8 mouse cellular contexts compared by ENCODE assay signal in genomic region chr6:95116946-95117345, GRCm38 (mm10). TPM values are rescaled to one million over a fixed set of nuclear protein-coding genes. Genes with fewer than 3 reads are reported as not detected.
DNase-seq lines count a peak whose midpoint lies in the region; ATAC-seq and TF ChIP-seq lines count a peak whose summit lies in the region.

Gene Kbtbd8, plus strand, starts transcription at chr6:95117240.

- intact Hi-C loops in left cerebral cortex, postnatal 4 days (cut with DNase I): no loop called here

- H3K4me1 ChIP-seq in ES-Bruce4 (ENCODE audit: control insufficient read depth, insufficient read depth, low read length): no peaks in the 10 kb centered on the region
- H3K4me1 ChIP-seq in hindbrain, embryonic 11.5 days (replicated peaks; ENCODE audit: control insufficient read depth, insufficient read depth, low read length): no peaks in the 10 kb centered on the region
- peaks cover 28% of the 10 kb centered on the region for H3K4me1 ChIP-seq in liver, embryonic 13.5 days (replicated peaks)

- H3K36me3 ChIP-seq in ES-Bruce4 (ENCODE audit: control insufficient read depth, insufficient read depth, low read length, poor library complexity, severe bottlenecking) (peaks cover 4% of the 10 kb centered on the region), myocyte (ENCODE audit: control insufficient read depth, insufficient read depth) (no peaks in the 10 kb centered on the region)
- no peaks in the 10 kb centered on the region for H3K36me3 ChIP-seq in hindbrain, embryonic 11.5 days (ENCODE audit: control insufficient read depth, insufficient read depth, low read length)
- H3K36me3 ChIP-seq in liver, embryonic 13.5 days: peaks cover 14% of the 10 kb centered on the region

- TF ChIP-seq CTCF in ES-Bruce4 (IDR thresholded peaks at IDR 0.05; ENCODE audit: low read depth, low read length): no peak

- no peaks in the 10 kb centered on the region for H3K27me3 ChIP-seq in ES-Bruce4 (ENCODE audit: control insufficient read depth, insufficient read depth, low read length, poor library complexity, severe bottlenecking)
- H3K27me3 ChIP-seq in hindbrain, embryonic 11.5 days (ENCODE audit: control insufficient read depth, insufficient read depth, low read length): no peaks in the 10 kb centered on the region
- H3K27me3 ChIP-seq in liver, embryonic 13.5 days: no peaks in the 10 kb centered on the region
- no peaks in the 10 kb centered on the region for H3K27me3 ChIP-seq in myocyte (ENCODE audit: control insufficient read depth, insufficient read depth, insufficient read length)

- TF ChIP-seq EP300 in ES-Bruce4 (IDR thresholded peaks at IDR 0.05; ENCODE audit: insufficient read depth, low read depth, low read length): no peak

- H3K9ac ChIP-seq in ES-Bruce4 (ENCODE audit: low read depth, poor library complexity, severe bottlenecking): peak within 1 kb of the TSS; percentile 99
- peak within 1 kb of the TSS; percentile 75 for H3K9ac ChIP-seq in hindbrain, embryonic 11.5 days (ENCODE audit: low read depth, low read length)
- H3K9ac ChIP-seq in liver, embryonic 13.5 days: peak within 1 kb of the TSS; percentile 86

- ATAC-seq in common myeloid progenitor, adult 5-6 weeks (replicated peaks; ENCODE audit: low read depth, poor library complexity, severe bottlenecking): 0 out of 2 replicates have a peak, but pooled peaks have one; percentile 6
- ATAC-seq in hindbrain, embryonic 11.5 days (ENCODE audit: low FRiP score): peak; percentile 1; the same call in 1 of the 2 replicates
- no peak for ATAC-seq in liver, embryonic 13.5 days (ENCODE audit: low read depth)

- WGBS in hindbrain, embryonic 11.5 days: 32% methylated on average over 13 of the region's 13 CpGs
- WGBS in liver, embryonic 13.5 days (ENCODE audit: insufficient replicate concordance): 25% methylated on average over 13 of the region's 13 CpGs

- peak within 1 kb of the TSS; percentile 47 for H3ac ChIP-seq in myocyte (ENCODE audit: control insufficient read depth, insufficient read length)

- peak within 1 kb of the TSS; percentile 50 for H3K4me2 ChIP-seq in hindbrain, embryonic 11.5 days (replicated peaks; ENCODE audit: low read depth, low read length)
- H3K4me2 ChIP-seq in liver, embryonic 13.5 days: peak within 1 kb of the TSS; percentile 84
- H3K4me2 ChIP-seq in myocyte (ENCODE audit: low read depth): peak within 1 kb of the TSS; percentile 93

- no peak for TF ChIP-seq POLR2A in ES-Bruce4 (IDR thresholded peaks at IDR 0.05; ENCODE audit: insufficient read depth, low read length)
- no peak for TF ChIP-seq POLR2A in myocyte (IDR thresholded peaks at IDR 0.05; ENCODE audit: insufficient read length, low read depth)

- H3K4me3 ChIP-seq in ES-Bruce4 (ENCODE audit: low read depth, low read length) (peak within 1 kb of the TSS; percentile 93), myocyte (peak within 1 kb of the TSS; percentile 26)
- H3K4me3 ChIP-seq in hindbrain, embryonic 11.5 days (ENCODE audit: low read depth, low read length): peak within 1 kb of the TSS; percentile 73
- H3K4me3 ChIP-seq in liver, embryonic 13.5 days (replicated peaks): peak within 1 kb of the TSS; percentile 89

- H3K9me3 ChIP-seq in ES-Bruce4 (replicated peaks; ENCODE audit: control insufficient read depth, insufficient read depth, low read length, poor library complexity, severe bottlenecking): no peaks in the 10 kb centered on the region
- H3K9me3 ChIP-seq in hindbrain, embryonic 11.5 days (ENCODE audit: control insufficient read depth, low read length): no peaks in the 10 kb centered on the region
- no peaks in the 10 kb centered on the region for H3K9me3 ChIP-seq in liver, embryonic 13.5 days (replicated peaks)

- no peaks in the 10 kb centered on the region for H3K79me2 ChIP-seq in myocyte (ENCODE audit: control insufficient read depth, insufficient read depth)

- DNase-seq in cerebellum, adult 11-12 months: peak; percentile 64
- DNase-seq in cerebellum, adult 8-10 months: no peak
- DNase-seq in hindbrain, embryonic 11.5 days (ENCODE audit: low spot score): peak; percentile 10
- DNase-seq in liver, embryonic 13.5 days: peak; percentile 3
- DNase-seq in left cerebral cortex, postnatal 4 days: no peak

- H3K27ac ChIP-seq in ES-Bruce4 (ENCODE audit: insufficient read depth, low read length): no peak within 1 kb of the TSS
- H3K27ac ChIP-seq in hindbrain, embryonic 11.5 days (ENCODE audit: low read depth, low read length): peak within 1 kb of the TSS; percentile 76; the same call in 1 of the 2 replicates
- H3K27ac ChIP-seq in liver, embryonic 13.5 days: peak within 1 kb of the TSS; percentile 71

TF ChIP-seq in myocyte, 11 proteins besides CTCF, POLR2A, EP300 and RAD21:
- TF ChIP-seq TCF12 (IDR thresholded peaks at IDR 0.05; ENCODE audit: insufficient read depth, poor library complexity, severe bottlenecking) (no peak), POLR2AphosphoS2 (IDR thresholded peaks at IDR 0.05; ENCODE audit: insufficient read length, low read depth) (no peak), CEBPB (IDR thresholded peaks at IDR 0.05; ENCODE audit: insufficient read depth, poor library complexity, severe bottlenecking) (no peak), MYOG (IDR thresholded peaks at IDR 0.05; ENCODE audit: control insufficient read depth in 1 of 3, insufficient read depth in 1 of 3, insufficient read length in 2 of 3, low read depth in 2 of 3) (no peak), REST (IDR thresholded peaks at IDR 0.05; ENCODE audit: insufficient read depth, insufficient read length) (no peak), SRF (IDR thresholded peaks at IDR 0.05; ENCODE audit: control insufficient read depth, insufficient read length, low read depth) (no peak), E2F4 (IDR thresholded peaks at IDR 0.05; ENCODE audit: insufficient read depth) (no peak), TCF3 (IDR thresholded peaks at IDR 0.05; ENCODE audit: insufficient read length, low read depth) (no peak), MYOD1 (IDR thresholded peaks at IDR 0.05; ENCODE audit: control insufficient read depth in 1 of 3, insufficient read length in 2 of 3, low read depth in 2 of 3) (no peak), USF1 (IDR thresholded peaks at IDR 0.05; ENCODE audit: low read depth) (no peak), MAX (IDR thresholded peaks at IDR 0.05; ENCODE audit: low read depth) (no peak)

RNA-seq across cellular contexts. Expression of gene Kbtbd8, which starts in this region (rescaled TPM):
- polyA plus RNA-seq in ES-Bruce4 (2011; ENCODE audit: insufficient read depth, insufficient read length, low read depth, missing spikeins): 25.1 and 26.6 TPM in 2 replicates
- 6.9 and 9.3 TPM in 2 replicates for total RNA-seq in common myeloid progenitor, adult 5-6 weeks (2017)
- 8.1 and 9.0 TPM in 2 replicates for polyA plus RNA-seq in hindbrain, embryonic 11.5 days (2014; fragmentation: Nextera tagmentation; extraction: Ambion mirVana)
- polyA plus RNA-seq in liver, embryonic 13.5 days (2015; fragmentation: Nextera tagmentation; extraction: Ambion mirVana): 4.7 and 7.0 TPM in 2 replicates
- 0.20 TPM for polyA plus RNA-seq in myocyte (2012; fragmentation: generic; extraction: Trizol)
- 10 to 100 TPM in 1 of 2 experiments, 1 to 10 TPM in 1; 8.0 to 10.5 TPM for total RNA-seq in left cerebral cortex, postnatal 4 days (2021)

Comparison
In these comparisons a context has a peak if more than half of its experiments do, and no peak if none do; other contexts are left out.
1. DNase-seq: peak in cerebellum, adult 11-12 months (single experiment), hindbrain, embryonic 11.5 days (single experiment) and liver, embryonic 13.5 days (single experiment); none in cerebellum, adult 8-10 months (single experiment) and left cerebral cortex, postnatal 4 days (single experiment).
2. H3K4me3 ChIP-seq: peak in every context shown above with its lines; median percentile 93 in ES-Bruce4; 89 in liver, embryonic 13.5 days; 73 in hindbrain, embryonic 11.5 days; 26 in myocyte.
3. Peak in every context shown above with its lines, with median percentiles within 50 percentile points of each other: H3K9ac ChIP-seq and H3K4me2 ChIP-seq.